Comparison of ENCODE assay signal across 8 mouse cellular contexts in genomic region chr12:70911029-70911428, GRCm38 (mm10). TPM values are rescaled to one million over a fixed set of nuclear protein-coding genes. Genes with fewer than 3 reads are reported as not detected.
DNase-seq lines count a peak whose midpoint lies in the region; ATAC-seq and TF ChIP-seq lines count a peak whose summit lies in the region.

No protein-coding gene starts in this region.

- H3K9ac ChIP-seq in forebrain, embryonic 13.5 days = no peak overlapping the region
- H3K9ac ChIP-seq in lung, embryonic 16.5 days (ENCODE audit: low read length) = no peak overlapping the region

- intact Hi-C loops in heart, postnatal 36 days (cut with DNase I) = loop anchor here (1.0 to 10.0 kb wide), 3 partner anchors 416 to 679 kb away; partner anchors contain the start of genes Pygl and Trim9

- peak; percentile 63 for DNase-seq in c-Kit-positive CD71-positive TER-119-negative erythroid progenitor cells, embryonic 14.5 days (ENCODE audit: low read depth)
- DNase-seq in heart, postnatal 36 days = peak; percentile 86 to 87
- DNase-seq in layer of hippocampus, adult 18-20 months (ENCODE audit: low spot score in 2 of 2) = peak; percentile 39 to 80
- peak; percentile 68 for DNase-seq in ovary, adult 18-20 months (ENCODE audit: low spot score)
- peak; percentile 77 for DNase-seq in thymus, postnatal 0 days (ENCODE audit: low spot score)

- no peak overlapping the region for H3K4me2 ChIP-seq in forebrain, embryonic 13.5 days
- H3K4me2 ChIP-seq in lung, embryonic 16.5 days (ENCODE audit: low read depth, low read length) = no peak overlapping the region

- H3K4me1 ChIP-seq in E14TG2a.4 (replicated peaks; ENCODE audit: low read depth, low read length) = peaks cover 28% of the 10 kb centered on the region
- peaks cover 4% of the 10 kb centered on the region; the same call in 1 of the 2 replicates for H3K4me1 ChIP-seq in forebrain, embryonic 13.5 days
- H3K4me1 ChIP-seq in lung, embryonic 16.5 days (replicated peaks; ENCODE audit: control insufficient read depth, insufficient read depth, low read length) = no peaks in the 10 kb centered on the region; the same call in 1 of the 2 replicates

- H3K27me3 ChIP-seq in E14TG2a.4 (ENCODE audit: insufficient read depth, low read length) = no peaks in the 10 kb centered on the region
- H3K27me3 ChIP-seq in forebrain, embryonic 13.5 days = no peaks in the 10 kb centered on the region
- no peaks in the 10 kb centered on the region for H3K27me3 ChIP-seq in lung, embryonic 16.5 days (ENCODE audit: control insufficient read depth, insufficient read depth, low read depth, low read length)

- no peaks in the 10 kb centered on the region for H3K36me3 ChIP-seq in E14TG2a.4 (ENCODE audit: insufficient read depth, low read length)
- H3K36me3 ChIP-seq in forebrain, embryonic 13.5 days (ENCODE audit: poor library complexity, severe bottlenecking) = no peaks in the 10 kb centered on the region
- no peaks in the 10 kb centered on the region for H3K36me3 ChIP-seq in lung, embryonic 16.5 days (ENCODE audit: control insufficient read depth, insufficient read depth, low read length)

- 9% methylated on average over 5 of the region's 5 CpGs for WGBS in forebrain, embryonic 13.5 days
- WGBS in lung, embryonic 16.5 days = 5% methylated on average over 5 of the region's 5 CpGs

- no peak overlapping the region for H3K27ac ChIP-seq in forebrain, embryonic 13.5 days
- H3K27ac ChIP-seq in lung, embryonic 16.5 days (ENCODE audit: low read length) = no peak overlapping the region

- no peak overlapping the region for H3K4me3 ChIP-seq in E14TG2a.4 (replicated peaks; ENCODE audit: low read length)
- H3K4me3 ChIP-seq in forebrain, embryonic 13.5 days = no peak overlapping the region
- no peak overlapping the region for H3K4me3 ChIP-seq in lung, embryonic 16.5 days (ENCODE audit: low read length)

- peak; percentile 61 for TF ChIP-seq CTCF in E14TG2a.4 (conservative IDR thresholded peaks at IDR 0.05; ENCODE audit: low read length)

- ATAC-seq in forebrain, embryonic 13.5 days = peak; percentile 80
- ATAC-seq in lung, embryonic 16.5 days (ENCODE audit: low read depth) = peak; percentile 79

- peaks cover 25% of the 10 kb centered on the region for H3K9me3 ChIP-seq in E14TG2a.4 (ENCODE audit: low read length)
- no peaks in the 10 kb centered on the region for H3K9me3 ChIP-seq in forebrain, embryonic 13.5 days (replicated peaks)
- H3K9me3 ChIP-seq in lung, embryonic 16.5 days (ENCODE audit: control insufficient read depth, low read length) = 0 out of 2 replicates have a peak, but pooled peaks cover 3% of the 10 kb centered on the region

RNA-seq across cellular contexts. Expression of gene Actr10, which starts 26.6 kb away (rescaled TPM):
- polyA plus RNA-seq in forebrain, embryonic 13.5 days (2015; fragmentation: Nextera tagmentation; extraction: Ambion mirVana) = 272 and 281 TPM in 2 replicates
- total RNA-seq in heart, postnatal 36 days (2021) = 100 to 1,000 TPM; 134 to 142 TPM
- 100 to 1,000 TPM; 149 to 160 TPM for total RNA-seq in layer of hippocampus, adult 18-20 months (2021)
- polyA plus RNA-seq in lung, embryonic 16.5 days (2015; fragmentation: Nextera tagmentation; extraction: Ambion mirVana) = 232 and 234 TPM in 2 replicates
- polyA plus RNA-seq in thymus, postnatal 0 days (2015; fragmentation: Nextera tagmentation; extraction: Ambion mirVana) = 328 and 338 TPM in 2 replicates
